Mouse (Mus musculus) heart, adult 2 months (tissue): ENCODE results near the gene Zfp266. TPM values are rescaled to one million over a fixed set of nuclear protein-coding genes. Genes with fewer than 3 reads are reported as not detected.

Experiments
- DNase-seq, 2 experiments: peaks; one replicate each; pipeline ENCODE4 v3.0.0; 2021
- H3K27ac ChIP-seq: fragments of 200-600 bp; 2 replicates; pipeline ENCODE4 v1.8.1; 2022
- H3K27me3 ChIP-seq: fragments of 200-500 bp; 2 replicates; pipeline ENCODE4 v1.6.1; 2012; ENCODE audit warnings: mild to moderate bottlenecking, low read length, inconsistent platforms, mixed read lengths; ENCODE audit not compliant: control insufficient read depth, insufficient read depth
- H3K36me3 ChIP-seq: fragments of 200-500 bp; 2 replicates; pipeline ENCODE4 v1.6.1; 2012; ENCODE audit warnings: low read length, inconsistent platforms; ENCODE audit not compliant: control insufficient read depth, insufficient read depth
- H3K4me1 ChIP-seq: fragments of 200-500 bp; 2 replicates; pipeline ENCODE4 v1.6.1; 2011; ENCODE audit warnings: low read length; ENCODE audit not compliant: control insufficient read depth, insufficient read depth
- H3K4me3 ChIP-seq: fragments of 200-600 bp; 2 replicates; pipeline ENCODE4 v1.8.1; 2022
- H3K79me2 ChIP-seq: fragments of 200-500 bp; replicated peaks from 2 replicates; pipeline ENCODE4 v1.6.1; 2012; ENCODE audit warnings: mild to moderate bottlenecking, inconsistent platforms, low read length, moderate library complexity, mixed read lengths; ENCODE audit not compliant: control insufficient read depth, insufficient read depth
- H3K9ac ChIP-seq: fragments of 200-500 bp; 2 replicates; pipeline ENCODE4 v1.6.1; 2012; ENCODE audit warnings: low read depth, mild to moderate bottlenecking, control low read depth, inconsistent platforms, low read length, mixed read lengths
- CTCF ChIP-seq: fragments of 200-600 bp; IDR thresholded peaks from 2 replicates; pipeline ENCODE4 v1.8.1; 2022; ENCODE audit warnings: antibody characterized with exemption, mild to moderate bottlenecking, moderate library complexity
- EP300 ChIP-seq: fragments of 200-500 bp; IDR thresholded peaks from 2 replicates; pipeline ENCODE4 v1.6.1; 2011; ENCODE audit warnings: low read depth, low read length, control low read depth; ENCODE audit not compliant: insufficient read depth
- POLR2A ChIP-seq: fragments of 200-500 bp; IDR thresholded peaks from 2 replicates; pipeline ENCODE4 v1.6.1; 2011; ENCODE audit warnings: mild to moderate bottlenecking, low read depth, low read length, control low read depth; ENCODE audit not compliant: insufficient read depth
- WGBS: fragments of 180-500 bp; shearing (Covaris S2); methylation state at CpG from one replicate; pipeline ENCODE4 v1.1.7; 2018; 5-methylcytosine and 5-hydroxymethylcytosine counted together
- intact Hi-C: fragments of 180-260 bp; cut with DNase I; formaldehyde crosslinking; loops from one replicate; pipeline ENCODE4 v1.15.1; 2025
- polyA plus RNA-seq: library from polyadenylated mRNA; depleted of rRNA; stranded (reverse); fragments of >200 nt; gene quantifications from 2 replicates; pipeline ENCODE4 v1.2.3, GENCODE M21; 2012
- total RNA-seq, 2 experiments: library from RNA; stranded (reverse); gene quantifications; 2 replicates each; pipeline ENCODE4 v1.2.3; 2021

The Zfp266 gene
- total and polyA plus RNA-seq, 3 experiments: 6.0 to 23.8 (median 23.3) TPM

DNA sequence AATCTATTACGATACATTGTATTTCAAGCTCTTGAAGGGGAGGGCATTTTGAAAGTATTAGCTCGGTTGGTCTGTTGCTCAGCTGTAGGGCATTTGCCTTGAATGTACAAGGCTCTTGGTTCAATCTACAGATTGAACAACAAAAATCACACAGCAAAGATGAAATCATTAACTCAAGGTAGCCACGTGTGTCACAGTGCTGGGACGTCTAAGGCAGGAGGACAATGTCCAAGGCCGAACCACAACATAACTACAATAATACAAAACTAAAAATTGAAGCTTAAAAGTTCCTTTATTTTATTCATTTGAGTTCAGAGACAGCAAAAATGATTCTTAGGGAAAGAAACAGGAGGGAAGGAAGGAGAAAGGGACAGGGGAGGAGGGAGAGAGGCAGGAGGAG lies 31.7 kb downstream of the Zfp266 start:
- 89% methylated on average over 5 of the region's 5 CpGs for WGBS
- peaks cover 10% of the 10 kb centered on the region; the same call in 1 of the 2 replicates for H3K36me3 ChIP-seq
- intact Hi-C loops: no loop called here

DNA sequence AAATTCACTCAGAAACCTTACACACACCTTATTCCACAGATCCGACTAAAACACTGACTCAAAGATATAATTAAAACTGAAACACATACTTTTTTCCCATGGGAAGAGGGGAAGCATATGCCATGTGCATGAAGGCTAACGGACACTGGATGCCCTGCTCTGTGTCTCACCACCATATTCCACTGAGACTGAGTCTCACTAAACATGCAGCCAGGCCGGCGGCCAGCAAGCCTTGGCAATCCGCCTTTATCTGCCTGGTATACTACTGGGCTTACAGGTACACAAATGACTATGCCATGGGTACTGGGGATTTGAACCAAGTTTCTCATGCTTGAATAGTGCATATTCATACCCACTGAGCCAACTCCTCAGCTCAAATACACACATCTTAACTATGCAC lies 41.8 kb downstream of the Zfp266 start:
- Histone ChIP-seq H3K36me3 (peaks cover 3% of the 10 kb centered on the region), H3K27me3 (no peaks in the 10 kb centered on the region), H3K4me1 (no peaks in the 10 kb centered on the region), H3K27ac (no peak overlapping the region), H3K4me3 (no peak overlapping the region), H3K9ac (no peak overlapping the region), H3K79me2 (no peaks in the 10 kb centered on the region)
- no peak for DNase-seq
- 85% methylated on average over 5 of the region's 5 CpGs for WGBS
- no peak for TF ChIP-seq CTCF
- no peak for TF ChIP-seq EP300
- TF ChIP-seq POLR2A: no peak
- intact Hi-C loops: no loop called here

More for the DNA sequence above, 31.7 kb downstream of the Zfp266 start:
- Histone ChIP-seq H3K27me3 (no peaks in the 10 kb centered on the region), H3K27ac (no peak overlapping the region), H3K79me2 (0 out of 2 replicates have a peak, but pooled peaks cover 2% of the 10 kb centered on the region), H3K9ac (no peak overlapping the region), H3K4me1 (peaks cover 2% of the 10 kb centered on the region), H3K4me3 (no peak overlapping the region)
- no peak for TF ChIP-seq EP300
- no peak for TF ChIP-seq CTCF
- no peak for TF ChIP-seq POLR2A
- no peak for DNase-seq

DNA sequence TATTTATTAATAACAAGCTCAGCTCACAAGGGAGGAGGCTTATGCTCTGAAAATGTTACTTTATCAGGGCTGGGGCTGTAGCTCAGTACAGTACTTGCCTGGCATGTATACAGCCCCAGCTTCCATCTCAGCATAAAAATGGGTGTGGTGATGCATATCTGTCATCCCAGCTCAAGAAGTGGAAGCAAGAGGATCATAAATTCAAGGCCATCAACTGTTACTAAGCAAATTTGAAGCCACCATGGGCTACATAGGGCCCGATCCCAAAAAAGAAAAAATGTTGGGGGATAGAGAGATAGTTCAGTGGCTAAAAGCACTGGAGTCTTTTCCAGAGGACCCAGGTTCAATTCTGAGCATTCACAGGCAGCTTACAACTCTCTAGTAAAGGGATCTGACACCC lies 44.6 kb downstream of the Zfp266 start:
- Histone ChIP-seq H3K36me3 (peaks cover 5% of the 10 kb centered on the region; the same call in 1 of the 2 replicates), H3K27ac (no peak overlapping the region), H3K4me3 (no peak overlapping the region), H3K4me1 (no peaks in the 10 kb centered on the region), H3K9ac (no peak overlapping the region), H3K27me3 (no peaks in the 10 kb centered on the region), H3K79me2 (no peaks in the 10 kb centered on the region)
- TF ChIP-seq POLR2A (no peak), EP300 (no peak), CTCF (no peak)
- WGBS: 100% methylated on average over 1 of the region's 1 CpGs
- intact Hi-C loops: no loop called here
- no peak for DNase-seq

DNA sequence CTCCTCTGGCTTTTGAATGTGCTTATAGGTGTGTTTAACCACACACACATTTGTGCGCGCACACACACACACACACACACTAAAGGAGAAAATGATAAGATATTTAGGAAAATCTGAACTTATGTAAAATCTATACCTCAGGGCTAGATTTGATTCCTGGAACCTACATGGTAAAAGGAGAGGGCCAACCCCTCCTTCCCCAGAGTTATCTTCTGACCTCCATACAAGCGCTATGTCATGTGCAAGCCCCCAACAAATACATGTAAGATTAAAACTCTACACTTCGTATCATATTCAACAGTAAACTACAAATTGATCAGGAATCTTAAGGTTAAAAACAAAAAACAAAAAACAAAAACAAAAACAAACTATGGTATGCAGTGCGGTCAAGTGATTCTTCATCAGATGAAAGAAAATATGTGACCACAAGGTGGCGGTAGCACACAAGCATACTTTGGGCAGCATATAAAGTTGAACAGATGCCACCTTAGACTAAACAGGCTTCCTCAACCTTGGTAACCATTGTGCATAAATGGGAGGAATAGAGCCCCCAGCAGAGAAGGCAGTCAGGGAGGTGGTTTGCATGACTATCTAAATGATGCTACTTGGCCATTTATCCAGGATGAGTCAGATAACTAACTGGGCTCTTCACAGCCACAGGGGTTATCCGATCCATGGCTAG lies 54.3 kb downstream of the Zfp266 start:
- Histone ChIP-seq H3K27me3 (no peaks in the 10 kb centered on the region), H3K27ac (no peak overlapping the region), H3K9ac (no peak overlapping the region), H3K4me1 (no peaks in the 10 kb centered on the region), H3K79me2 (no peaks in the 10 kb centered on the region), H3K36me3 (peaks cover 5% of the 10 kb centered on the region; the same call in 1 of the 2 replicates), H3K4me3 (no peak overlapping the region)
- intact Hi-C loops: loop anchor here (1.0 to 10.0 kb wide), 4 partner anchors 78 to 258 kb away; partner anchors contain the start of genes Pin1 and Zfp846
- no peak for TF ChIP-seq POLR2A
- TF ChIP-seq CTCF: peak; percentile 80
- DNase-seq: peak; percentile 19 to 39
- WGBS: 52% methylated on average over 7 of the region's 7 CpGs

DNA sequence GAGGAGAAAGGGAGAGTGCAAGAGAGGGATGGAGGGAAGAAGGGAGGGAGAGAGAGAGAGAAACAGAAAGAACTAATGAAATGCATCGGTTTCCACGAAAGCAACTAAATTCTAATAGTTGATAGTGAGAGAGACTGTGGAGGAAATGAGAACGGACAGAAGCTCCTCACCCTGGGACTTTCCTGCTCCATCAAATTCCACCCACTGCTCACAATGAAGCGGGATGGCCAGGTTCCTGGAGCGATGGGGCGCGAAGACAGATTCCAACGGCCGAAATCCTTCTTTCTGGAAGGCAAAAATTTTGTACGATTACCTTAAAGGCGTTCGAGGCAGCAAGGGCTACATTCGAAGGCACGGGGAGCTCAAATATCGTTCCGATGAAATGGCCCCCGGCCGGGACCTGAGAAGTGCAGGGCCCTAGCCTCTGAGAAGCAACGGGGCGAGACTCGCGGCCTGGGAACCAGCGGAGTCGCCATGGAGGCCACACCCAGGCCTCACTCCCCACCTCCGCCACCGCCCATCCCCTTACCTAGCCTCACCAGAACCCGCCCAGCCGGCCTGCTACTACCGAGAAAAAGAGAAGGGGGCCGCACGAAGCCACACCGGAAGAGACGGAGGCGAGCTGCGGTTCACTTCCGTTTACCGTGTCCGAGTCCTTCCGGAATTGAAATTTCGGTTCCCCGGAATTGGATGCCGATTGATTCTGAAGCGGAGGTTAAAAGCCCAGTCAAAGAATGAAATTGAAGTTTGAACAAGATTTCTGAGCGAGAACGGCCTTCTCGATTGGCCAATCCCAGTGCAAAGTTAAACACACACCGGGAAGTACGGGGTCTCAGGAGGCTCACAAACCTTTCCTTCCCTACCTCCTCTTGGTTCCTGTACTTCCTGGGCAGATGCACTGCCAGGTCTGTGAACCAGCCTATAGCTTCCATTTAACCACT lies 61.6 kb downstream of the Zfp266 start, which contains the start of gene Zfp26:
TSS of gene Zfp26 (minus strand) at position 786 of the 941 bp plus-strand sequence.
- Histone ChIP-seq H3K27ac (peak within 1 kb of the TSS; percentile 79), H3K36me3 (peaks cover 3% of the 10 kb centered on the region), H3K4me1 (peaks cover 4% of the 10 kb centered on the region), H3K27me3 (no peaks in the 10 kb centered on the region), H3K79me2 (no peaks in the 10 kb centered on the region), H3K4me3 (peak within 1 kb of the TSS; percentile 74), H3K9ac (peak within 1 kb of the TSS; percentile 92)
- peak; percentile 79 to 84 for DNase-seq
- intact Hi-C loops: loop anchor here (2.0 to 10.0 kb wide), 2 partner anchors 75 to 265 kb away; partner anchors contain the start of gene Zfp560
- under 1% methylated on average over 48 of the region's 48 CpGs for WGBS
- TF ChIP-seq CTCF (no peak), POLR2A (peak; percentile 37; the same call in 1 of the 2 replicates), EP300 (0 out of 2 replicates have a peak, but pooled peaks have one; percentile 37)
